8 mouse cellular contexts compared by ENCODE assay signal in genomic region chr11:32349284-32349953, GRCm38 (mm10). TPM values are rescaled to one million over a fixed set of nuclear protein-coding genes. Genes with fewer than 3 reads are reported as not detected.
DNase-seq lines count a peak whose midpoint lies in the region; ATAC-seq and TF ChIP-seq lines count a peak whose summit lies in the region.

No protein-coding gene starts in this region.

- no peak for TF ChIP-seq CTCF in brain, embryonic 14.5 days (IDR thresholded peaks at IDR 0.05; ENCODE audit: borderline replicate concordance, extremely low read depth, insufficient read depth, insufficient read length)

- peak overlapping the region; percentile 92 for H3K4me3 ChIP-seq in forebrain, embryonic 10.5 days
- peak overlapping the region; percentile 86 for H3K4me3 ChIP-seq in intestine, embryonic 15.5 days (replicated peaks)

- H3K27me3 ChIP-seq in forebrain, embryonic 10.5 days (ENCODE audit: poor library complexity, severe bottlenecking): peaks cover 11% of the 10 kb centered on the region
- no peaks in the 10 kb centered on the region for H3K27me3 ChIP-seq in intestine, embryonic 15.5 days (replicated peaks)

- 82% methylated on average over 13 of the region's 13 CpGs for WGBS in forebrain, embryonic 10.5 days
- 65% methylated on average over 13 of the region's 13 CpGs for WGBS in intestine, embryonic 15.5 days

- peaks cover 44% of the 10 kb centered on the region for H3K4me1 ChIP-seq in forebrain, embryonic 10.5 days
- peaks cover 25% of the 10 kb centered on the region for H3K4me1 ChIP-seq in intestine, embryonic 15.5 days (replicated peaks)

- peak; percentile 27 for DNase-seq in brain, embryonic 14.5 days (ENCODE audit: low read depth)
- DNase-seq in forebrain, embryonic 10.5 days (ENCODE audit: extremely low spot score, low spot score): no peak
- no peak for DNase-seq in spleen, postnatal 4 days (ENCODE audit: low spot score in 2 of 2)
- no peak for DNase-seq in frontal cortex, postnatal 25 days (ENCODE audit: low spot score in 2 of 2)
- DNase-seq in right cerebral cortex, postnatal 25 days: no peak

- H3K27ac ChIP-seq in forebrain, embryonic 10.5 days: peak overlapping the region; percentile 99
- no peak overlapping the region for H3K27ac ChIP-seq in intestine, embryonic 15.5 days

- H3K9me3 ChIP-seq in forebrain, embryonic 10.5 days: no peaks in the 10 kb centered on the region
- H3K9me3 ChIP-seq in intestine, embryonic 15.5 days: no peaks in the 10 kb centered on the region

- peaks cover 52% of the 10 kb centered on the region for H3K36me3 ChIP-seq in forebrain, embryonic 10.5 days (replicated peaks)
- peaks cover 13% of the 10 kb centered on the region; the same call in 1 of the 2 replicates for H3K36me3 ChIP-seq in intestine, embryonic 15.5 days

- ATAC-seq in intestine, embryonic 15.5 days: no peak
- peak; percentile 82 for ATAC-seq in megakaryocyte progenitor cell, adult 5-6 weeks (replicated peaks; ENCODE audit: poor library complexity)
- ATAC-seq in activated CD4-positive, CD25-positive, alpha-beta regulatory T cell, adult 4 months: no peak

- peak overlapping the region; percentile 18; the same call in 1 of the 2 replicates for H3K9ac ChIP-seq in intestine, embryonic 15.5 days

- H3K4me2 ChIP-seq in intestine, embryonic 15.5 days (replicated peaks): peak overlapping the region; percentile 83

- TF ChIP-seq POLR2A in brain, embryonic 14.5 days (IDR thresholded peaks at IDR 0.05; ENCODE audit: borderline replicate concordance, extremely low read depth, insufficient read depth, insufficient read length, poor library complexity, severe bottlenecking): no peak

RNA-seq across cellular contexts. Expression of gene Sh3pxd2b, which starts 1.8 kb away (rescaled TPM):
- polyA plus RNA-seq in brain, embryonic 14.5 days (2012; rRNA removed): 33.3 and 48.4 TPM in 2 replicates
- 23.0 and 23.4 TPM in 2 replicates for polyA plus RNA-seq in forebrain, embryonic 10.5 days (2016; fragmentation: Nextera tagmentation; extraction: Ambion mirVana)
- polyA plus RNA-seq in intestine, embryonic 15.5 days (2015; fragmentation: Nextera tagmentation; extraction: Ambion mirVana): 12.9 and 13.5 TPM in 2 replicates
- total RNA-seq in megakaryocyte progenitor cell, adult 5-6 weeks (2015): 6.1 and 7.2 TPM in 2 replicates
- total RNA-seq in megakaryocyte progenitor cell, adult 5-6 weeks (2017): 1.7 and 2.4 TPM in 2 replicates
- polyA plus RNA-seq in activated CD4-positive, CD25-positive, alpha-beta regulatory T cell, adult 4 months (2017; shearing (Covaris generic)): under 1 TPM in 1 of 2 experiments, not detected in 1; 0.06 TPM

RNA-seq across cellular contexts. Expression of gene Hbq1a, which starts 49.5 kb away (rescaled TPM):
- polyA plus RNA-seq in brain, embryonic 14.5 days (2012; rRNA removed): 1.2 TPM in 2 replicates
- polyA plus RNA-seq in forebrain, embryonic 10.5 days (2016; fragmentation: Nextera tagmentation; extraction: Ambion mirVana): not detected in 2 replicates
- 0.40 and 0.68 TPM in 2 replicates for polyA plus RNA-seq in intestine, embryonic 15.5 days (2015; fragmentation: Nextera tagmentation; extraction: Ambion mirVana)
- not detected in 2 replicates for total RNA-seq in megakaryocyte progenitor cell, adult 5-6 weeks (2015)
- not detected in 2 replicates for total RNA-seq in megakaryocyte progenitor cell, adult 5-6 weeks (2017)
- polyA plus RNA-seq in activated CD4-positive, CD25-positive, alpha-beta regulatory T cell, adult 4 months (2017; shearing (Covaris generic)): not detected

RNA-seq across cellular contexts. Expression of gene Hba-a2, which starts 53.1 kb away (rescaled TPM):
- polyA plus RNA-seq in brain, embryonic 14.5 days (2012; rRNA removed): 4,753 and 6,821 TPM in 2 replicates
- polyA plus RNA-seq in forebrain, embryonic 10.5 days (2016; fragmentation: Nextera tagmentation; extraction: Ambion mirVana): 3,944 and 5,635 TPM in 2 replicates
- 10,966 and 11,197 TPM in 2 replicates for polyA plus RNA-seq in intestine, embryonic 15.5 days (2015; fragmentation: Nextera tagmentation; extraction: Ambion mirVana)
- total RNA-seq in megakaryocyte progenitor cell, adult 5-6 weeks (2015): 26.3 and 54.4 TPM in 2 replicates
- total RNA-seq in megakaryocyte progenitor cell, adult 5-6 weeks (2017): 25.3 and 31.4 TPM in 2 replicates
- polyA plus RNA-seq in activated CD4-positive, CD25-positive, alpha-beta regulatory T cell, adult 4 months (2017; shearing (Covaris generic)): 100 to 1,000 TPM in 1 of 2 experiments, 1 to 10 TPM in 1; 8.9 to 339 TPM

Comparison
In these comparisons a context has a peak if more than half of its experiments do, and no peak if none do; other contexts are left out.
1. RNA of gene Sh3pxd2b, which starts 1.8 kb away (polyA plus RNA-seq): 33.3 to 48.4 TPM in brain, embryonic 14.5 days, 23.0 to 23.4 TPM in forebrain, embryonic 10.5 days and 12.9 to 13.5 TPM in intestine, embryonic 15.5 days; 0.06 TPM in activated CD4-positive, CD25-positive, alpha-beta regulatory T cell, adult 4 months; every median in the first group is over 10 times any median in the second.
2. RNA of gene Hba-a2, which starts 53.1 kb away (polyA plus RNA-seq): 10,966 to 11,197 TPM in intestine, embryonic 15.5 days, 4,753 to 6,821 TPM in brain, embryonic 14.5 days and 3,944 to 5,635 TPM in forebrain, embryonic 10.5 days; 8.9 to 339 TPM in activated CD4-positive, CD25-positive, alpha-beta regulatory T cell, adult 4 months; every median in the first group is over 10 times any median in the second.